Mouse (Mus musculus): ENCODE measurements around the gene Plppr1.

DNA sequence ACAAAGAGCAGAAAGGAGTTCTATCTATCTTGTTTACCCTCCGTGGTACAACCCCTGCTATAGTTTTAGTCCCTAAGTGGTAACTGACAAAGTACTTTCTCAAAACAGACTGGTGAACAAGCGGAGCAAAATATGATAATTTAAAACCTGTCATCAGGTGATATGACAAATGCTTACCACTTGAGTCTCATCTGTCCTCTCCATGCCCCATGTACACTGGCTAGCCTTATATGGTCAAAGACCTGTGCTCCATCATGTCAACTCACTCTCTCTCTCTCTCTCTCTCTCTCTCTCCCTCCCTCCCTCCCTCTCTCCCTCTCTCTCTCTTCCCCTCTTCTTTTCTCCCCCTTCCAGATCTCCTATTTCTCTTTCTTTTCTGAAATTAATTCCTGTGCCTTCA, 59.8 kb downstream of the Plppr1 start:
- TF ChIP-seq CTCF (IDR thresholded peaks at IDR 0.05; ENCODE audit: borderline replicate concordance, extremely low read depth, insufficient read depth, insufficient read length) (no peak), POLR2A (IDR thresholded peaks at IDR 0.05; ENCODE audit: borderline replicate concordance, extremely low read depth, insufficient read depth, insufficient read length, poor library complexity, severe bottlenecking) (no peak)

All from brain, embryonic 14.5 days (tissue).